Mouse (Mus musculus) lung, embryonic 15.5 days (tissue): ENCODE results near the gene Vezt. TPM values are rescaled to one million over a fixed set of nuclear protein-coding genes. Genes with fewer than 3 reads are reported as not detected.

Experiments used
- ATAC-seq: fragments of 200-750 bp; cut with Nextera tagmentation; 2 replicates; pipeline ENCODE4 v1.8.0; 2017; ENCODE audit warnings: moderate number of reproducible peaks, borderline replicate concordance; ENCODE audit not compliant: low FRiP score, low TSS enrichment; ENCODE audit errors: extremely low read depth
- H3K27ac ChIP-seq: fragments of 300-500 bp; sonication (generic); 2 replicates; pipeline ENCODE4 v1.5.1; 2015; ENCODE audit warnings: moderate library complexity, mild to moderate bottlenecking, inconsistent platforms
- H3K27me3 ChIP-seq: fragments of 300-500 bp; sonication (generic); 2 replicates; pipeline ENCODE4 v1.6.1; 2015; ENCODE audit warnings: inconsistent platforms
- H3K36me3 ChIP-seq: fragments of 300-500 bp; sonication (generic); 2 replicates; pipeline ENCODE4 v1.6.1; 2015; ENCODE audit warnings: inconsistent platforms
- H3K4me1 ChIP-seq: fragments of 300-500 bp; sonication (generic); 2 replicates; pipeline ENCODE4 v1.6.1; 2015; ENCODE audit warnings: inconsistent platforms
- H3K4me2 ChIP-seq: fragments of 300-500 bp; sonication (generic); 2 replicates; pipeline ENCODE4 v1.6.1; 2015; ENCODE audit warnings: inconsistent platforms, mild to moderate bottlenecking, moderate library complexity
- H3K4me3 ChIP-seq: fragments of 300-500 bp; sonication (generic); 2 replicates; pipeline ENCODE4 v1.5.1; 2015; ENCODE audit warnings: mild to moderate bottlenecking, inconsistent platforms
- H3K9ac ChIP-seq: fragments of 300-500 bp; sonication (generic); 2 replicates; pipeline ENCODE4 v1.6.1; 2015; ENCODE audit warnings: inconsistent platforms
- H3K9me3 ChIP-seq: fragments of 300-500 bp; sonication (generic); 2 replicates; pipeline ENCODE4 v1.6.1; 2016; ENCODE audit warnings: inconsistent platforms
- WGBS: fragments of 180-500 bp; shearing (Covaris S2); methylation state at CpG from one replicate; pipeline ENCODE4 v1.1.7; 2015; 5-methylcytosine and 5-hydroxymethylcytosine counted together
- polyA plus RNA-seq: library from polyadenylated mRNA; unstranded; fragments of >200 nt; fragmentation: Nextera tagmentation; extraction: Ambion mirVana; gene quantifications from 2 replicates; pipeline ENCODE4 v1.2.1, GENCODE M21; 2015

Gene Vezt
- polyA plus RNA-seq, 1 experiment from 2014 or later = 27.8 TPM

DNA sequence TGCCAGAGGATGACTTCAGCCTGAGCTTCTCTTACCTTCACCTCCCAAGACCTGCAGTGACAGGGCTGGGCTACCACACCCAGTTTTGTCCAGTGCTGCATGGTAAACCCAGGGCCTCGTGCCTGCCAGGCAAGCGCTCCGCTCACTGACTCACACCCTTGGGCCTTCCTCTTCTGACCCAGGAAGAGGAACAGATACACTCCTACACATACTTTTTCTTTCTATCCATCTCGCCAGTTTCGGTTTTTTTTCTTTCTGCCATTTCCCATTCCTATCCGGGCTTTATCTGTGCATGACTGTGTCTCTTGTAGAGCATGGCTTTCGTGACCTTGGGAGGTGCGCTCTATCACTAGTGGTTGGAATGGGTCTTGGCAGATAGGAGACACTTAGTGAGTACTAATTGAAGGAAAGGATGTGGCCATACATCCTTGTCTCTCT lies 24.0 kb upstream of the Vezt start:
- WGBS = 84% methylated on average over 8 of the region's 8 CpGs
- Histone ChIP-seq H3K27me3 (no peaks in the 10 kb centered on the region), H3K9ac (no peak overlapping the region), H3K4me2 (no peak overlapping the region), H3K4me1 (0 out of 2 replicates have a peak, but pooled peaks cover 5% of the 10 kb centered on the region), H3K4me3 (no peak overlapping the region), H3K36me3 (no peaks in the 10 kb centered on the region), H3K9me3 (no peaks in the 10 kb centered on the region), H3K27ac (no peak overlapping the region)
- no peak for ATAC-seq

DNA sequence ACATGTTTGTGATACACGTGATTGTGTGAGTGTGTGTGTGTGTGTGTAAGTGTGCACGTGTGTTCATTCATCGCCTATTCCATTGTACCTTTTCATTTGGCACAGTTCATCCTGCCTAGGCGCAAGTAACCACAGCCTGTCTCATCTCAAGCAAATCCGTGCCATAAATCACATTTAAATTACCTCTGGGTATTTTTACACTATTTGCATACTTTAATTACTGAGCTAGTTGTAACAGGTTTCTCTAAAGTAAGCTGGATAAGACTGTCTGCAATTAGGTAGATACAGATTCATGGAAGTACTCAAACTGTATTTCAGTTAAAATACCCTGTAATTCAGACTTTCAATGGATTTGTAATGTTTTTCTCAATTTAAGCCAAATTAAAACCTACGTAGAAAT lies 20.9 kb upstream of the Vezt start:
- no peak overlapping the region for H3K27ac ChIP-seq
- no peak overlapping the region for H3K9ac ChIP-seq
- H3K4me1 ChIP-seq = peaks cover 14% of the 10 kb centered on the region; the same call in 1 of the 2 replicates
- H3K4me2 ChIP-seq = no peak overlapping the region
- ATAC-seq = no peak
- H3K27me3 ChIP-seq = no peaks in the 10 kb centered on the region
- H3K4me3 ChIP-seq = no peak overlapping the region
- H3K36me3 ChIP-seq = no peaks in the 10 kb centered on the region
- no peaks in the 10 kb centered on the region for H3K9me3 ChIP-seq
- 88% methylated on average over 6 of the region's 6 CpGs for WGBS

DNA sequence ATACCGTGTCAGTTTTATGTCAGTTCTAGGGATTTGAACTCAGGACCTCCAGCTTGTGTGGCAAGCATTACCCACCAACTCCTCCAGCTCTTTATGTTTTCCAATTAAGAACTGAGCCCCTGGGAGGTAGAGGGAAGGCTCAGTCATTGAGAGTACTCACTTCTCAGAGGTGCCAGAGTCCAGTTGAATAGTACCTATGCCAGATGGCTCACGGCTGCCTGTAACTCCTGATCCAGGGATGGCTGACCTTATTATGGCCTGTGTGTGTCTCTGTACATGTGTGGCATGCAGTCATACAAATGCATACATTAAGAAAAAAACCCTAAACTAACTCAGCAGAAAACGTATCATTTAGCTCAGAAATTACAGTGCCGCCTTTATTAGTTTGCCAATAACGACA lies 15.1 kb upstream of the Vezt start:
- 92% methylated on average over 5 of the region's 5 CpGs for WGBS
- Histone ChIP-seq H3K4me3 (no peak overlapping the region), H3K4me2 (no peak overlapping the region), H3K27me3 (no peaks in the 10 kb centered on the region), H3K36me3 (0 out of 2 replicates have a peak, but pooled peaks cover under 1% of the 10 kb centered on the region), H3K27ac (no peak overlapping the region), H3K9ac (no peak overlapping the region), H3K9me3 (no peaks in the 10 kb centered on the region), H3K4me1 (peaks cover 33% of the 10 kb centered on the region)
- ATAC-seq = no peak

DNA sequence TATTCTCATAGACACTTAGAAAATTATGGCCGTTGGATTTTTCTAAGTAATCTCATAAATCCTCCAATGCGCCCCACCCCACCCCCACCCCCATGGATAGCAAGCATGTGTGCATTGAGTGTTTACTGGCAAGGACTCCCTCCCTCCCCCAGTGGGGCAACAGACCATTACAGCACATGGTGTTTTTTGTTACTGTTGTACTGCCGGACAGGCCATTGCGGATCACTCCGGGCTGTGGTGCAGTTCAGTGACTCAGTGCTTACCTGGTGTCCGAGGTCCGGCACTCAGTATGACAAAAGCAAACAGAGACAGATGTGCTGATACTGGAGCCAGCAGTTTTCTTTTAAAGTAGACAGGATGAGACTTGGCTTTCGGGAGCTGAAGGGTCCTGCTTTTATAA lies 13.5 kb upstream of the Vezt start:
- Histone ChIP-seq H3K27ac (no peak overlapping the region), H3K4me3 (no peak overlapping the region), H3K36me3 (peaks cover 7% of the 10 kb centered on the region), H3K4me2 (no peak overlapping the region), H3K4me1 (peaks cover 33% of the 10 kb centered on the region), H3K9me3 (no peaks in the 10 kb centered on the region), H3K9ac (no peak overlapping the region), H3K27me3 (no peaks in the 10 kb centered on the region)
- ATAC-seq = no peak
- WGBS = 50% methylated on average over 8 of the region's 8 CpGs

DNA sequence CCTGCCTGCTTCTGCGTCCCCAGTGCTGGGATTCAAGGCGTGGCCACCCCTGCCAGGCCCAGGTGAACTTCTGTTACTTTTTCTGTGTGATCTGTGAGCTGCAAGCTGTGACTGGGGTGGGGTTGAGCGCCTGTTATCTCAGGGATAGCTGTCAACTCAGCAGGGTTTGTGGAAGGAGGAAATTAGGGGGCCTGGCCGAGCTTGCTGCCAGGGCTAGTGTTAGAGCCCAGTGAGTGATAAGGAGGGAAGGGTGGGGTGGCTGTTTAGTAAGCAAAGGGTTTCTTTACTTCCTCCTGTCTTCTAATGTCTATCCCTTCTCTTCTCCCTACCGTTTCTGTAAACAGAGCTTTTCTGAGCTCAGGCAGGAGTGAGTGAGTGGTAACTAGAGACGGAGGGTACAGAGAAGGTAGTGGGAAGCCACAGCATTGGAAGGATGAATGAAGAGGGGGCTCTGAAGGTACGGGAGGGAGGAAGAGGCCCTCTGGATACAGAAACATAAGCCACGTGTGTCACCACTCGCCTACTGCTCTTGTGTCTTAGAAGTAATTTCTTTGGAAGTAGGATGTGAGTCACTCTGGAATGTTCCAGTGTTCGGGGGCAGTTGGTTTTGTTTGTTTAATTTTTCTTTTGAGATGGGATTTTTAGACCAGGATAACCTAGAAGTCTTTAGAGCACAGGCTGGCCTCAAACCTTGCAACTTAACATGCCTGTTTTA lies 12.4 kb upstream of the Vezt start:
- Histone ChIP-seq H3K4me1 (peaks cover 24% of the 10 kb centered on the region), H3K4me3 (no peak overlapping the region), H3K4me2 (no peak overlapping the region), H3K36me3 (peaks cover 12% of the 10 kb centered on the region), H3K27me3 (no peaks in the 10 kb centered on the region), H3K9me3 (no peaks in the 10 kb centered on the region), H3K9ac (no peak overlapping the region), H3K27ac (peak overlapping the region; percentile 30)
- 33% methylated on average over 10 of the region's 10 CpGs for WGBS
- no peak for ATAC-seq

DNA sequence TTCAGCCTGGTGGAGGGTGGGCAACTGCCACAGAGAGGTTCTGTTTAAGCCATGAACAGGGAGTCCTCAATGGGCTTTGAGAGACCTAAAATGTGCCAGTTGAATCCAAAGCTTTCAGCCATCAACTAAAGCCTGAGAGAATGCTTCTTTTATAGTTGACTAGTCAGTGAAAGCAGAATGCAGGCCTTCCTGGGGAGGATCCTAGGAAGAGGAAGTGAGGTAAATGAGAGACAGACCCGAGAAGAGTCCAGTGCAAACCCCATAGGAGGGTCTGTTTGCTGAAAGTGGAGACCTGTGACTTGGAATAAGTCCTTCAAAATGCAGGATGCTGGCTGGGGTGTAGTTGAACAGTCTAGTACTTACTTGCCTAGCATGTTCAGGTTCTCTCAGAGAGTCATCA lies 11.4 kb upstream of the Vezt start:
- peaks cover 12% of the 10 kb centered on the region for H3K36me3 ChIP-seq
- H3K4me1 ChIP-seq = peaks cover 24% of the 10 kb centered on the region
- no peak overlapping the region for H3K4me2 ChIP-seq
- H3K9ac ChIP-seq = no peak overlapping the region
- H3K9me3 ChIP-seq = no peaks in the 10 kb centered on the region
- H3K27me3 ChIP-seq = no peaks in the 10 kb centered on the region
- 46% methylated on average over 1 of the region's 1 CpGs for WGBS
- no peak overlapping the region for H3K27ac ChIP-seq
- H3K4me3 ChIP-seq = no peak overlapping the region
- no peak for ATAC-seq

DNA sequence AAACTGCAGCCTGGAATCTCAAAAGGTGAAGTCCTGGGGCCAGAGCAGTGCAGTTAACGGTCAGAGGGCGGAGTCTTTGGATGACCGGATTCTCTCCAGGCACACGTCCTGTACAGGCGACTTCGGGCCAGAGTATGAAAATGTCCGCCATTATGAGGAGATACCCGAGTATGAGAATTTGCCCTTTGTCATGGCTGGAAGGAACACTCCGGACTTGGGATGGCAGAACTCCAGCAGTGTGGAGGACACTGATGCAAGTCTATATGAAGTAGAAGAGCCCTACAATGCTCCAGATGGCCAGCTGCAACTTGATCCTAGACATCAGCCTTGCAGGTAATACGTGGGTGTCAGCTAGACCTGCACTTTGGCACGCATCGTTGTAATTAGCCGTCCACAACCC lies 9.7 kb upstream of the Vezt start:
- Histone ChIP-seq H3K9me3 (no peaks in the 10 kb centered on the region), H3K27ac (no peak overlapping the region), H3K36me3 (peaks cover 12% of the 10 kb centered on the region), H3K4me3 (no peak overlapping the region), H3K4me1 (peaks cover 23% of the 10 kb centered on the region), H3K27me3 (no peaks in the 10 kb centered on the region), H3K4me2 (no peak overlapping the region), H3K9ac (no peak overlapping the region)
- ATAC-seq = no peak
- WGBS = 92% methylated on average over 13 of the region's 13 CpGs

DNA sequence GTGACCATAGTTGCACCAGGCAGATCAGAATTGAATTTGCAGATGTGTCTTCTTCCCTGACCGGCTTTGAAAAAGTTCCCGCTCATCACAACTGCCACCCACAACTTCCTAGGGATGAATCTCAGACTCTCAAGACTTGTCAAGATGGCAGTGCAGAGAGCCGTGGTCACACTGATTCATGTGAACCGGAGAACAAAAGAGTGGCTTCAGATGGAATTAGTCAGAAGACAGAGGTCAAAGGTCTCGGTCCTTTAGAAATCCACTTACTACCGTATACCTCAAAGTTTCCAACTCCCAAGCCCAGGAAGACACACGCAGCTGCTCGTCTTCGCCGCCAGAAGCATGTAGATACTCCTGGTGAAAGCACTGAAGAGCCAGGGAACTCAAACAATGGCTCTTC lies 8.3 kb upstream of the Vezt start:
- peaks cover 12% of the 10 kb centered on the region for H3K36me3 ChIP-seq
- peaks cover 11% of the 10 kb centered on the region for H3K4me1 ChIP-seq
- no peak overlapping the region for H3K27ac ChIP-seq
- no peak overlapping the region for H3K4me3 ChIP-seq
- no peak overlapping the region for H3K4me2 ChIP-seq
- ATAC-seq = no peak
- no peak overlapping the region for H3K9ac ChIP-seq
- no peaks in the 10 kb centered on the region for H3K27me3 ChIP-seq
- 80% methylated on average over 10 of the region's 10 CpGs for WGBS
- H3K9me3 ChIP-seq = no peaks in the 10 kb centered on the region

DNA sequence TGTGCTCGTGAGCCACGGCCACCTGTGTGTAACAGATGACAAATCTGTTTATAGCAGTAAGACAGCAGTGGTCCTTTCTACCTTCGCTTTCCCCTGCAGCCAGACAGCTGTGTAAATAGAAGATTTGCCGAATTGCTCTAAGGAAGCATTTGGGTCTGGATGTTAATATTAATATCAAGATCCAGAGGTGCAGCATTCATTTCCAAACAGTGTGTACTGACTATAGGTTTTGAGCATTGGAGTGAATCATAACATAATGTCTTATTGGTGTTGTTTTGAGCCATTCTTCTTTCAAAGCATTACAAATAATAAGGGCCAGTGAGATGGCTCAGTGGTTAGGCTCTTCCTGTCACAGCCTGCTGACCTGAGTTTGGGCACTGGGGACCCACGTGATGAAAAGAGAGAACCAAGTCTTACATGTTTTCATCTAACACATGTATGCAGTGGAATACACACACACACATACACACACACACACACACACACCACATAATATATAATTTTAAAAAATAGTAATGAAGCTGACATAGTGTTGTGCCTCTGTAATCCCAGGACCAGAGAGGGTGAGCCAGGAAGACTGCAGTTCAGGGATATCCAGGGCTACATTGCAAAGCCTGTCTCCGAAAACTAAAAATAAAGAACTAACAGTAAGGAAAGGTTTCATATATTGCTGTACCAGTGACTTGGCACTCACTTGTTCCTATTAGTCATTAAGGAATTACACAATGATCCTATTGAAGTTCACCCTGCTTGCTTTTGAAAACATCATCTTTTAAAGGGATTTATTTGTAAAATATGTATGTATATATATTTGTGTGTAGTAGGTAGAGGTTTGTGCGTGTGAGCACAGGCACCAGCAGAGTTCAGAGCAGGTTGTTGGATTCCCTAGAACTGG lies 3.0 kb upstream of the Vezt start:
- peaks cover under 1% of the 10 kb centered on the region; the same call in 1 of the 2 replicates for H3K36me3 ChIP-seq
- no peak overlapping the region for H3K27ac ChIP-seq
- no peak for ATAC-seq
- no peaks in the 10 kb centered on the region for H3K9me3 ChIP-seq
- H3K4me2 ChIP-seq = no peak overlapping the region
- no peak overlapping the region for H3K9ac ChIP-seq
- 52% methylated on average over 7 of the region's 7 CpGs for WGBS
- H3K4me1 ChIP-seq = peaks cover 18% of the 10 kb centered on the region
- no peaks in the 10 kb centered on the region for H3K27me3 ChIP-seq
- no peak overlapping the region for H3K4me3 ChIP-seq

DNA sequence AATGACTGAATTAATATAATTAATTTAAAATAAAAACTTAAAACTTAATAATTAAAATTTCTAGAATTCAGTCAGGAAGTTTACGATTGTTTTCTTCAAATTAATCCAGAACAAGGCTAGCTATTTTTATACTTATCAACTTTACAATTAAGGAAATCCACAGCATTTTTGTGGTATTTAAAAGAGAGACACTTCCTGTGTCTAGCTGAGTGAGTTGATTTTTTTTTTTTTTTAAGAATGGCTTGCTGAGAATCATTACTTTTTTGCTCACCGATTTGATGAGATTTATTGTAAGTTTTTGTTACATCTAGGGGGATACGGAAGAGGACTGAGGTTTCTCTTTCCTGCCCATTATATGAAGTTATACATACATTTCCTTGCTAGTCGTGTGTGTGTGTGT lies 2.0 kb upstream of the Vezt start:
- Histone ChIP-seq H3K9ac (no peak overlapping the region), H3K4me3 (no peak overlapping the region; the same call in 1 of the 2 replicates), H3K4me1 (peaks cover 23% of the 10 kb centered on the region), H3K4me2 (peak overlapping the region; percentile 78), H3K36me3 (no peaks in the 10 kb centered on the region), H3K9me3 (no peaks in the 10 kb centered on the region), H3K27me3 (no peaks in the 10 kb centered on the region), H3K27ac (no peak overlapping the region)
- ATAC-seq = no peak
- WGBS = 58% methylated on average over 4 of the region's 4 CpGs

DNA sequence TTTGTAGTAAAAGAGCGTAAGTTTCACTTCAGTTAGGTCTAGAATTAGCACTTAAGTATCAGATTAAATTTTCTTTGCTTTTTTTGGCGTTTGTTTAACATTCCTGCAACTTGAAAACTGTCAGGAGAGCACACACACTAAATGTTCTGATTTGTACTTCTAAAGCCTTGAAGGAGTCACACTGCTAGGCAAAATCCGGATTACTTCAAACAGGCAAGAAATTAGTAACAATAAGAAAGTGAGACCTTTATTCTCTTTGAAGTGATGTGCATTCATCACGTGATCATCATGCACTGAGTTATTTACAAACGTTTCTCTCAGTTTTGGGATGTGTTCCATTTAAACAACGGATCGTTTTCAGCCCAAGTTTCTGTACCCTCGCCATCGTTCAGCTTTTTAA lies 1.6 kb upstream of the Vezt start:
- no peaks in the 10 kb centered on the region for H3K36me3 ChIP-seq
- H3K4me1 ChIP-seq = peaks cover 23% of the 10 kb centered on the region
- H3K4me2 ChIP-seq = peak overlapping the region; percentile 78
- H3K9me3 ChIP-seq = no peaks in the 10 kb centered on the region
- H3K27me3 ChIP-seq = no peaks in the 10 kb centered on the region
- no peak overlapping the region; the same call in 1 of the 2 replicates for H3K27ac ChIP-seq
- no peak overlapping the region for H3K9ac ChIP-seq
- H3K4me3 ChIP-seq = peak overlapping the region; percentile 79
- WGBS = 25% methylated on average over 9 of the region's 9 CpGs
- no peak for ATAC-seq

DNA sequence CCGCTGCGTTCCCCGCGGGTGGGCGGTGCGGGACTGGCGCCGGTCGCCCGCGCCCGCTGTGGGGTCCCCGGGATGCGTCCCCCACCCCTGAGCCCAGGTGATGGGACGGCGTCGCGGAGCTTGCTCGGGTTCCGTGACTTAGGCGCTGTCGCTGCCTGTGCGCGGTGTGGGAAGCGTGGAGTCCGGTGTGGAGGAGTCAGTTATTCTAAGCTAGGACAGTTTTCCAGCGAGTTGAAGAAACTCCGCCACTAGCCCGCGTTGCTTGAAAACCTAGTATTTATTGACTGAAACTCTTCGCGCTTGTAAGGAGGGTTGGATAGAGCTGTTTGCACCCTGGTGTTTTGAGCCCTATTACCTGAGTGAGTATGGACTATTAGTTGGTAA lies 750 bp upstream of the Vezt start:
- Histone ChIP-seq H3K9me3 (no peaks in the 10 kb centered on the region), H3K27ac (peak overlapping the region; percentile 27), H3K4me3 (peak overlapping the region; percentile 79), H3K4me2 (peak overlapping the region; percentile 78), H3K4me1 (peaks cover 23% of the 10 kb centered on the region), H3K36me3 (no peaks in the 10 kb centered on the region), H3K27me3 (no peaks in the 10 kb centered on the region), H3K9ac (peak overlapping the region; percentile 86)
- WGBS = under 1% methylated on average over 32 of the region's 32 CpGs
- no peak; the same call in 1 of the 2 replicates for ATAC-seq
